Mouse (Mus musculus): ENCODE data around the gene Srsf10.

The Srsf10 gene

GRCm38 (mm10) chr4:135855536-135856222, at the start of gene Srsf10:
TSS of gene Srsf10 (plus strand) at chr4:135855747.
- peak; percentile 96 for DNase-seq

GRCm38 (mm10) chr4:135814896-135815295, 40.7 kb upstream of the Srsf10 start:
- DNase-seq = no peak

- peak; percentile 48 for DNase-seq
Measured at GRCm38 (mm10) chr4:135816905-135817622, 38.5 kb upstream of the Srsf10 start.

GRCm38 (mm10) chr4:135818366-135818765, 37.2 kb upstream of the Srsf10 start:
- DNase-seq = no peak

GRCm38 (mm10) chr4:135819826-135820526, 35.6 kb upstream of the Srsf10 start:
- DNase-seq = no peak

GRCm38 (mm10) chr4:135821772-135822171, 33.8 kb upstream of the Srsf10 start:
- DNase-seq = no peak

GRCm38 (mm10) chr4:135823298-135823697, 32.2 kb upstream of the Srsf10 start:
- DNase-seq = no peak

- no peak for DNase-seq
Measured at GRCm38 (mm10) chr4:135824254-135824653, 31.3 kb upstream of the Srsf10 start.

GRCm38 (mm10) chr4:135828491-135828890, 27.1 kb upstream of the Srsf10 start:
- peak; percentile 73 for DNase-seq

- no peak for DNase-seq
Measured at GRCm38 (mm10) chr4:135832070-135832469, 23.5 kb upstream of the Srsf10 start.

- no peak for DNase-seq
Measured at GRCm38 (mm10) chr4:135833301-135834123, 22.0 kb upstream of the Srsf10 start.

GRCm38 (mm10) chr4:135834124-135834717, 21.3 kb upstream of the Srsf10 start:
- DNase-seq = no peak

GRCm38 (mm10) chr4:135838925-135839292, 16.6 kb upstream of the Srsf10 start:
- DNase-seq = no peak

- no peak for DNase-seq
Measured at GRCm38 (mm10) chr4:135839293-135840011, 16.1 kb upstream of the Srsf10 start.

GRCm38 (mm10) chr4:135844400-135844799, 11.1 kb upstream of the Srsf10 start:
- DNase-seq = no peak

GRCm38 (mm10) chr4:135847581-135847980, 8.0 kb upstream of the Srsf10 start:
- no peak for DNase-seq

- DNase-seq = peak; percentile 44
Measured at GRCm38 (mm10) chr4:135850411-135851095, 5.0 kb upstream of the Srsf10 start.

- no peak for DNase-seq
Measured at GRCm38 (mm10) chr4:135851942-135852341, 3.6 kb upstream of the Srsf10 start.

GRCm38 (mm10) chr4:135853987-135854546, 1.5 kb upstream of the Srsf10 start:
- DNase-seq = no peak

GRCm38 (mm10) chr4:135854630-135855029, 917 bp upstream of the Srsf10 start:
- DNase-seq = no peak

GRCm38 (mm10) chr4:135855080-135855479, 467 bp upstream of the Srsf10 start:
- no peak for DNase-seq

All from right cerebral cortex, postnatal 14 days (tissue).